Mouse (Mus musculus): ENCODE measurements around the gene Pef1. TPM values are rescaled to one million over a fixed set of nuclear protein-coding genes. Genes with fewer than 3 reads are reported as not detected.

Gene Pef1
- total RNA-seq, 2 experiments from 2014 or later, result 74.1 to 79.0 TPM

DNA sequence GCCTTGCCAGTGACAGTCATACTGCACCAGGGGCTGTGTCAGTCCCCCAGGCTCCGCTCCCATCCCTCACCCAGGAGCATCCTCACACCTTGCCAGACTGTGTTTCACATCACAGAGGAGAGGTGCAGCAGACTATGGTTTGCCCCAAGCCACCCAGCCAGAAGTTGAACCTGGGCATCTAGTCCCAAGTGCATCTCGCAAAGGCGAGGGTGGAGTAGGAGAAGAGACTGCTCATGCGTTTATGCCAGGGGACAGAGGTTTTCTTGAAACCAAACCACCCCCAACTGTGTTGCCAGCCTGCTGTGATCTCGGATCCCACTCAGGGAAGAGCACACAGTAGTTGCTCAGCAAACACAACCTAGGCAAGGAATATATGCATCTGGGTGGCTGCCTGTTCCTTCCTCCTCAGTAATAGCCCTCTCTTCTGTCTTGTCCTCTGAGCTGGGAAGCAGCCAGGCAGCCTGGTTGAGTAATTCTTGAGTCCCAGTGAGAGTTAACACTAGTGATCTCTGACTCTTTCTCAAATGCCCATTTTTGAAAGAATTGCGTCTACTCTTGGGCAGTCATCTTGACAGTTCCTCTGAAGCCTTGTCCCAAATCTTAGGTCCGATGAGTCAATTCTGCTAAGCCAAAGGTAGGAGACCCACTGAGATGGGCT is 29.2 kb downstream of the Pef1 start:
- no peak for DNase-seq (ENCODE audit: low spot score in 2 of 2)

DNA sequence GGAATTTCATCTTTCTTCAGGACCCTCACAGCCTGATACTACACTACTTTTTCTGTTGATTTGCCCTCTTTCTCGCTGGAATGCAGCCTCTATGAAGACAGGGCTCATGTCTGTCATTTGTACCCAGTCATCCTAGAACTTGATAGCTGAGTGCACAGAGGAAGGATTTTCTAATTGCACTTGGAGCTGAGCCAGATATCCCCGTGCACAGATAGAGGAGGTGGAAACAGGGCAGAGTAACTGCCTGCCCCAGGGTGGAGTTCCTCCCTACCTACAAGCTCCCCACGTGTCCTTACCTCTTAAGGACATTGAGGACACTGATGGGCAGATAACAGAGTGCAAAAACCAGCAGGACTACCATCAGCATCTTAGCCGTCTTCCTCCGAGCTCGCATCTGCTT is 31.0 kb downstream of the Pef1 start:
- no peak for DNase-seq (ENCODE audit: low spot score in 2 of 2)

DNA sequence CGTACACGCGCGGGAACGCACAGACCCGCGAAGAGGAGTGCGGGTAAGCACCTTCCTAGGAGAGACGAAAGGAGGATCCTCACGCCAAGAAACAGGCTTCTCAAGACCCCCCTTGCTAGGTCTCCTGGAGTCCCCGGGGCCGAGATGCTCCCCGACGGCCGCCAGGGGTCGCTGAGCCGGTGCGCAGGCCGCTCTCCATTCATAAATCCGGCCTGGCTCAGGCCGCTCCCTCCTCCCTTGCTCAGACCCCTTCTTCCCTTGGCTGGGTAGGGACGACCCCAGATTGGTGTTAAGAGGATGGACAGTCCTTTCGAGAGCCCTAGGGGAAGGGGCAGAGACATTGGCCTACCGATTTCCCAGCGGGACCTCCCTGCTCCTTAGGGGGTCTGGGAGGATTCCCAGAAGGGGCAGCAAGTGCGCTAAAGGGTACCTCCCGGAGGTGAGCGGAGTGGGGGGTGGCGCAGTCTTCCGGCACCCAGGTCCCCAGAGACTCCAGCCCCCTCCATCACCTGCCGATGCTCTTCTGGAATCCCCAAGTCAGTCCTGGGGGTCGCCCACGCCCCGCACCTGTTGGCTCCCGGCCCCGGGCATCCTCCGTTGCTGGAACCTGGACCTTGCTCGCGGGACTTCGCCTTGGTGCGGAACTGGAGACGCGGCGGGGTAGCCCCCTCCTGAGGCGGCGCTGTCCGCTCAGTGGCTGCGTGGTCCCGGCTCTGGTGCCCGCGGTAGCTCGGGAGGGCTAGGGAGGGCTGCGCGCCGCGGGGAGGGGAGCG is 36.3 kb downstream of the Pef1 start:
- peak; percentile 77 to 83 for DNase-seq (ENCODE audit: low spot score in 2 of 2)

DNA sequence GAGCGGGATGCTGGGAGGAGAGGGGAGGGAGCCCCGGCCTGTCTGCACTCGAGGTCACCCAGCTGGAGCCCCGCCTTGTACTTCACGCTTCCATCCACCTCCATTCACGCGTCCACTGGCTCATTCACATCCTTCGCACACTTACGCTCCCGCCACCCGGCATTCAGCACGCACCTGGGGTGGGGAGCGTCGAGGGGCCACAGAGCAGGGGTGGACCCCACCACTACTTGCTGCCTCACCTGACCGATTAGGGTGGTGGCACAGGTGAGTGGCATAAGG is 36.8 kb downstream of the Pef1 start, which contains the start of gene Hcrtr1:
Hcrtr1 (minus strand) TSS at position 146 of the 279 bp plus-strand sequence.
- DNase-seq (ENCODE audit: low spot score in 2 of 2), result no peak

DNA sequence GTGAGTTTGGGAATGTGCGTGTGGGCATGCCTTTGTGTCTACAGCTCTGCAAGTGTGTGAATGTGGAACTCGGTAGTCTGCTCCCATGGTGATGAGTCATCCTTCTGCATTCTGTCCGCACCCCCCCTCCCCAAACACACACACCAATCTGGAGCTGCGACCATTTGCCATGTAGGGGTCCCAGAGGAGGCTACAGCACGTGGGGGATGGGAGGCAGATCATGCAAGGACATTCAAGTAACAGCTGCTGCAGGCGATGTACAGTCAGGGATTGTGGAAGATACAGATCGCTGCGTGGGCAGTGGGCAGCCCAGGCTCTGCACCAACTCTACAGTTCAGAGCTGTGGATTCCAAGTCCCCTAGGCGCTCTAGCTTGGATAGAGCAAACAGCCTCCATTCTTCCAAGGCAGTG is 38.6 kb downstream of the Pef1 start:
- no peak for DNase-seq (ENCODE audit: low spot score in 2 of 2)

DNA sequence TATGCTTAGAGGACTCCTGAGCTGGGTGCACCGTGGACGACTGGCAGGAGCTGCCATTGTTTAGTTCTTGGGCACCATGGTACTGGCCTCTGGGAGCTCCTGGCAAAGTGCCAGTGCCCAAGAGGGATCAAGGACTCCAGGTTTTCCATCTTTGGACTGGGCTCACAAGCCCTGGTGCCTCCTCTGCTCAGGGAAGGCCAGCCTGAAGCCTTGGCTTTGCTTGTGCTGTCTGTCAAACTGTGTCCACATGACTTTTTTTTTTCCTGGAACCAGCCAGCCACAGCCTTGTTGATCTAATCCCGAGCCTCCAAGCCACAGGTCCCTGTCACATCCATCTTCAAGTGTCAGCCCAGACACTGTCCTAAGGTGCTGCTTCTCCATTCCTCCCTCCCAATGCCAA is 39.4 kb downstream of the Pef1 start:
- DNase-seq (ENCODE audit: low spot score in 2 of 2), result peak in 1 of 2 experiments; percentile 61

DNA sequence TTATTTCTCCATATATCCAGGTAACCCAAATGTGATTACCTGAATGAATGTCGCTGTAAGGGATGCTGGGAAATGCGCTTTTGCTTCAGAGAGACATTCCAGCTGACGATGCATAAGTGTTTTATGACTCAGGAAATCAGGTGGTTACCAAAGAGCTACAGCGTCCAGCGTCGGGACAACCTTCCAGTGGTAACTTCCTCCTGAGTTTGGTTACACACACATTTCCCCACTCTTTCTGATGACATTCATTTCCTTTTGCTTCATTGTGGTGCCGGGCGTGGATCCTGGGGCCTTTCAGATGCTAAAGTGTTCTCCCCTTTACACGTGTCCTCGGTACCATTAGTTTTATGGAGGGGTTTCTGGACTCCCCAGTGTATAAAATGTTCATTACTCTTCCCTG is 46.0 kb downstream of the Pef1 start:
- DNase-seq (ENCODE audit: low spot score in 2 of 2), result no peak

DNA sequence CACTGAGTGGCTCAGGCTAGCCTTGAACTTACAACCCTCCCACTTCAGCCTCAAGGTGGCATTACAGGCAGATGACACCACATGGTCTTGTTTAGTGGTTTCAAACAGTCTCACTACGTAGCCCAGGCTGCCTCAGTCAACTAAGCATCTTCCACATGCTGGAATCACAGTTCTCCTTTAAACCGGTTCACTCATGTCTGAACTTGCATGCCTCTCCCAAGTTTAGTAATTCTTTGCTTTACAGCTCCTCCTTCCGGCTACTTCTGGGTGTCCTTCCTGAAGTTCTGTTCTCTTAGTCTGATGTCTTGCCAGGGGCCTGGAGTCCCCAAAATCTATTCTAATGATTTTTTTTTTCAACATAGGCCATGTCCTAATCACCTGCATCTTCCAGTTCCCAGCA is 51.9 kb downstream of the Pef1 start:
- DNase-seq (ENCODE audit: low spot score in 2 of 2), result peak in 1 of 2 experiments; percentile 2

DNA sequence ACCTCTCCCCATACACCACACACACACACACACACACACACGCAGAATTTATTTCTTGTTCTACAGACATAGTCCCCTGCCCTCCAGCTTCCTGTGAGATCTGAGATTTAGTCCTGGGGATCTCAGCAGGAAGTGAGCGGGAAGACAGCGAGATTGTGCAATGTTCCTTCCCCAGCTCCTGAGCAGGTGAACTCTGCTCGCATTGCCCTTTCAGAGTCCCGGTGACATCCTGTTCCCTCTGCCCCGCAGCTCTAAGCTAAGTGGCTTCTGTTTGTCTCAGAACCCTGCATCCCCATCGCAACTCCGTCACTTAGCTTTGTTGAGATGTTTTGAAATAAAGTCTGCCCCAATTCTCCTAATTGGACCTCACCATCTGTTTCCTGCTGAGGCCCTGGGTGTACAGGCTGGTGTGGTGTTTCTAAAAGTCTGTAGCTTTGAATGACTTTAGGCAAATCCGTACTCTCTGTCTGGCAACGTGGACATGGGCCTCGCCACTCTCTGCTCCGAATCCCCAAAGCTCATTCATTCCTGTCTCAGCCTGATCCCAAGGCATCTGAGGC is 54.5 kb downstream of the Pef1 start:
- DNase-seq (ENCODE audit: low spot score in 2 of 2), result no peak

DNA sequence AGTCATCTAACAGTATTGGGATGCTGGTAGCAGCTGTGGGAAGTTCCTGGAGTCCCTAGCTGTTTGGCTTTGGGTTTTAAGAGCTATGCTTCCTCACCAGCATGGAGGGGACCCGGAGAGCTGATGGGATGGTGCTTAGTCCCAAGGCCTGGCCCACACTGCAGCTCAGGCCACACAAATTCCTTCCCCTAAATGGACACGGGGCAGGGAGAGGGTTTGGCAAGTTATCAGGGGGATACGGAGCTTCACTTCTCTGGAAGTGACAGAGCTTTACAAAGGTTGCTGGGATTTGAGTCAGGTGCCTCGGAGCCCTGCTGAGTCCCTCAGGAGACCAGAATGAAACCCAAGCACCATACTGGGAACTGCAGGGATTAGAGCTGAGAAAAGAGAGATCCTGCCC is 59.0 kb downstream of the Pef1 start:
- no peak for DNase-seq (ENCODE audit: low spot score in 2 of 2)

DNA sequence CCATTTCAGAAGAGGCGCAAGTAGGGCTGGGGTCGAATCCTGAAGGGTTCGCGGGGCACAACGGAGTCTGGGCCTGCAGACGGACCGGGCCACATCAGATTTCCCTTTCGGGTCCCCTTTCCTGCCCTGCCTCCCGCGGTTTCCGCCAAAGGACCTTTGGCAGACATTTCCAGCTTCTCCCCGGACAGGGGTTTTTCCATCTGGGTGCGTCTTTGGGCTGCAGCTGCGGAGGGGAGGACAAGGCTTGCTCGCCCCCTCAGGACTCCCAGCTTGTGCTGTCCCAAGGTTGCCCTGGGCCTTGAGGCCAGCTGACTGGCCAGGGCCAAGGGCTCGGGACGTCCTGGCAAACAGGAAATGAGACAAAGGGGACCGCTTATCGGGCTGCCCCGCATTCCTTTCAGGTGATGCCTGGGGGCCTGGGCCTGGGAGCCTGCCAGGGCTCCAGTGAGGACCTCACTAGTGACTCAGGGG is 61.1 kb downstream of the Pef1 start:
- peak in 1 of 2 experiments; percentile 62 for DNase-seq (ENCODE audit: low spot score in 2 of 2)

DNA sequence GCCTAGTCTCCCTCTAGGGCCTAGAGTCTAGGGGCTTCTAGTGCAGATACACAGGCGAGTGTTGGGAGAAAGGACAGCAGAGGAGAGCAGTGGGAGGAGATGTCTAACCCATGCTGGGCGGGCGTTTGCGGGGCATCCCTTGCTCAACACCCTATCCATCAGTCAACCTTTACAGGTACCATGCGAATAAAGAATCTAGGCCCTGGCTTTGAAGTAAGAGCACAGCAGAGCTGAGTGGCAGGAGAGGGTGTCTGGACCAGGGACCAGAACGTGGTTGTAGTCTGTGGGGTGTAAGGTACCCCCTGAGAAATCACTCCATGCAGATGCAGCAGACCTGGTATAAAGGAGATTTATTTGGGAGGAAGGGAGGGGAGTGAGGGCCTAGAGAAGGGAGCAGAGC is 61.8 kb downstream of the Pef1 start:
- no peak for DNase-seq (ENCODE audit: low spot score in 2 of 2)

DNA sequence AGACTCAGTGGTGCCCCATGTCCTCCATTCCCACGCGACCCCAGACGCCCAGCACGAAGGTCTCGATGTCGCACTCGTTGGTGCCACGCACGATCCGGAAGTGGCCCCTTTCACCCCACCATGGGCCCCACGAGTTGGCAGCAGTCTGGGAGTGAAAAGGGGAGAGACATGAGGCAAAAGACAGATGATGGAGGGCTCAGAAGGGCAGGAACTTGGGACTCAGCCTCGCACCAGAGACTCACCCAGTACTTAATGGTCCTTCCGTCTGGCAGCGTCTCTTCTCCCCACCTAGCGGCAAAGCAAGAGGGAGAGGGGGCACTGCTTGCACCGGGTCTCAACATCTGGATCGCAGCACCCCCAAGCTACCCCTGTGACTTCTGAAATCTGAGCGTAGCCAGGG is 63.7 kb downstream of the Pef1 start:
- DNase-seq (ENCODE audit: low spot score in 2 of 2), result no peak

DNA sequence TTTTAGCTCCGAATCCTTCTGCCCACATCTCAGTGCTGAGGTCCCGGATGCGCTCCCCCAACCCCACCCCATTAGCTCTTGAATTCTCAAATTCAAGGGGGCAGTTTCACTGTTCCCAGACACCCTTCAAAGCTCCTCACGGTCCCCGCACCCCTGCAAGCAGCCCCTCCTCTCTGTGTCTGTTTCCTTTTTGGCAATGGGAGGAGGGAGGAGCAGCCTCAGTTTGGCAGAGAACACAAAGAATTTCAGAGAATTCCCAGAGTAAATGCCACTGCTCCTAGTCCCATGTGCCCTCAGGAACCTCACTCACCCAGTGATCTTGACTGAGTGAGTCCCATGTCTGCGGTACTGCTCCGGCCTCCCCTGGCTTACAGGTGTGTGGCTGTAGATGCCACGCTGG is 64.2 kb downstream of the Pef1 start:
- no peak for DNase-seq (ENCODE audit: low spot score in 2 of 2)

DNA sequence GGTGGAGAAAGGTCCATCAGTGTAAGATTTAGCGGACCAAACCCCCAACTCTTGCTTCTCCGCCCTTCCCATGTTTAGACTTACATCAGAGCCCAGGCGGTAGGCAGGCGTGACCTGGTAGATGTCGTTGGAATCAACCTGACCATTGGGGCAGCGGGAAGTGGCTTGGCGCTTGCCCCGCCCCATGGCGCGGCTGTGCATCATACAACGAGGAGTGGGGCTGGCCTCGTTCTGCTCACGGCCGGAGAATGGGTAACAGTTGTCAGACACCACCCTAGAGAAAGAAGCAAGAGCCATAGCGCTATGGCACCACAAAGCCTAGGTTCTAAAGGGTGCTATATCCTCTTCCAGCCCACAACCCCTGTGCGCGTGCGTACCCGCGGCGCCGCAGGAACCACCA is 65.0 kb downstream of the Pef1 start:
- DNase-seq (ENCODE audit: low spot score in 2 of 2), result no peak

DNA sequence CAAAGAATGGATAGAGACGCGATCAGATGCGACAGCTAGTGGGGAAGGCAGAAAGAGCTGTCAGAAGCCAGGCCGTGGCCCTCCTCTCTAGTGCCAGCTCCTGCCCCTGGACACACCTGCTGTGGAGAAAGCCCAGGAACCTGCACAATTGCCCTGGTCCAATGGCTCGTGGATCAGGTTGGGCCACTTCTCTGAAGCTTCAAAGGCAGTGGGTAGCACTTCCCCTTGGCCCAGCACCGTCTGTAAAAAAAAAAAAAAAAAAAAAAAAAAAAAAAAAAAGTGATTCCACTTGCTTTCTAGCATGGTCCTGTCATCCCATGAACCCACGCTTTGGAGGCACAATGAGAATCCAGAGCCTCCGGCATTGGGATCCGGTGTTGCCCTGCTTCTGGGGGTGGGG is 65.5 kb downstream of the Pef1 start:
- no peak for DNase-seq (ENCODE audit: low spot score in 2 of 2)

DNA sequence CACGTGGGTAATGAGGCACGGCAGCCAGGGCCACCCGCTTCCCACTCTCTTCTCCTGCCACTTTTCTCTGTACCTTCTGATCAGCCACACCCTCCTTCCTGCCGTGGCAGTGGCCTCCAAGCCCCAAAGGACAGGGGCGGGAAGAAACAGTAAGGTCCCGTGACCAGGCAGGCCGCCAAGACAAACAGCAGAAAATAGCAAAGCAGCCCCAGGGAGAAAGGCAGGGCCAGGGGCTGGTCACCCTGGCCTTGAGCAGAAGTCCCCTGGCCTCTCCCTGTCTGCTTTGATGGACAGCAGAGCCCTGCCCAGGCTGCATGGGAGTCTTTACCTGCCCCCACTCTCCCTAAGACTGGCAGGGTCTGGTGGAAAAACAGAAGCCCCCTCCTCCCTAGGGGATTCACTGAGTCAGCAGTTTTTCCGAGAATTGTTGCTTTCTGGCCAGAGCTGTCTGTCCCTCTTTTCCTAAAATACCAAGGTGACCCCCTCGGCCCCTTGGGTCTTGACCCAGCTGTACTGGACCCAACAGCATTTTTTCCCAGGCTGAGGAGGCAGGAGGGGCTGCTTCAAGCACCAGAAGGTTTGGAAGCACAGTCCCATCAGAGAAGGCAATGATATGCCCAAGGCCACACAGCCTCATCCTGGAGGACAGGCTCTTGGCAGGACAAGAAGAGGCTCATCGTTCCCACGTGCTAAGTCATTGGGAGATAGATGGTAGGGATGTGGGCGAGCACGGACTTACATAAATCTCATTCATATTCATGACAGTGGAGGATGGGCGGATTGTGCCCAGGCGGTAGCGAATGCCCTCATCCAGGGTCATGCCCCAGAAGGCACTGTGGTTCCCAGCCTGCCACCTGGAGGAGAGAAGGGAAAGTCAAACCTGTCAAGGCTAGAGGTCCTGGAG is 66.2 kb downstream of the Pef1 start:
- DNase-seq (ENCODE audit: low spot score in 2 of 2), result peak; percentile 87 to 89

DNA sequence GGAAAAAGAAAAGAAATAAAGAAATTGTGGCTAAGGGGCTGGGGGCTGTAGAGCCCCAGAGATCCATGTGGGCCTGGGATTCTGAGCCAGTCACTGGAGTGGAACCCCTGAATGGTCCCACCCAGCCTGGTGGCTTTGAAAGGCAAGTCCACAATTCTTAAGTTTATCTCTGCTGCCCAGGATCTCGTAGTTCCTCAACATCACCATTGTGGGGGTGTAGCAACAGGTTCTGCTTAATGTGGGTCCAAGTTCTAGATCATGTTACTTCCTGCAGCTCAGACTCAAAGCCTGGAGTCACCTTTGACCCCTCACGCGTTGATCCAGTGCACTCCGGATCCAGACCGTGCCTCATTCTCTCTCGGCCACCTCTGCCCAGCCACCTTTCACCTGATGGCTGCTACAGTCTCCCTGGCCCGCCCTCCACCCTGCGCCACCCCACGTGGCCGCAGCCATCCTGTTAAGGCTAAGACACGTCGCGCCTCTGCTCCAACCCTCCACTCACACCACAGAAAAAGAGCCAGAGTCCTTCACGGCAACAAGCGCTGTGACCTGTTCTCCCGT is 67.1 kb downstream of the Pef1 start:
- no peak for DNase-seq (ENCODE audit: low spot score in 2 of 2)

DNA sequence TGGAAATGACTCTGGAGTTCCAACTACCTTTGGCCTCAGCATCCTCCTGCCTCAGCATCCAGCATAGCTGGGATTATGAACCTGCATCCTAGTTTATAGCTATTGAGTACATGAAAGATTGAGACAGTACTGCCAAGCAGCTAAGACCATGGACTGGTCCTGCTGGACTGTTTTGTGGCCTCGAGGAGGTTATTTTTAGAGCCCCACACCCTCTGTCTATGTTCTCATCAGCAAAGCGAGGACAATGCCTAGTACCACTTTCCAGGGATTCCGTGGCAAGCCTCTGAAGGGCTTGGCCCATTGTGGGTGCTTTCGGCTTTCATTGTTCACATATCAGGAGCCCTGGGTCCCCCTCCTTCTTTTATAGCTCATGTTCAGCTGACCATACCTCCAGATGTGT is 68.0 kb downstream of the Pef1 start:
- DNase-seq (ENCODE audit: low spot score in 2 of 2), result no peak

DNA sequence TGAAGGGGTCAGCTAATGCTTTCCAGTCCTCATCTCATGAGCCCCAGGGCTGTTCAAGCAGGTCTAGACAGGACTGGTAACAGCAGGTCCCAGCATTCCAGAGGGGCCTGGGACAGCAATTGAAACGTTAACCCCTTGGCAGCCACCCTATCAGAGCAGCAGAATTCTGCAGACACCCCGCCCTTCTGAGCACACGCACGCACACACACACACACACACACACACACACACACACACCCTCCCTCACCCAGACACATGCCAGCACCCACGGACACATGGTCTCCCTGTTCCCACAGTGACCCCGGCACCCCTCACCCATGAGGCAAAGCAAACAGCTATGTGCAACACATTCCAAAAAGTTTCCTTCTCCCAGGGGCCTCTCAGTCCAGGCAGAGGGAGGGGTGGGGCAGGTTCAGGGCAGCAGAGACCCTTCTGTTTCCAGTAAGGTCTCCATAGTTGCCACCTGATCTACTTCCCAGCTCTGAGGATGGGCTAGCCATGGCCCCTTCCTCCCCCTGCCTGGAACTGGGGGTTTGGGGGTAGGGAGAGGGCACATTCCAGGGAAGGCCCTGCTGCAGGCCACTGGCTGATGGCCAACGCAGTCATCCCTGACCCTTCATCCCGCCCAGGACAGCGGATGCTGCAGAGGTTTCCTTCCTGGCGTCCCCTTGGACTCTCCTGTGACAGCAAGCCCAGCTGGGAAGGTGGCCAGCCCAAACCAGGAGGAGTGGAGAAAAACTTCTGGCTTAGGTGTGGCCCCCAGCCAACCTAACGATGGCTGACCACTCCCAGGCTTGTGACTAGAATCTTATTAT is 69.8 kb downstream of the Pef1 start:
- peak in 1 of 2 experiments; percentile 65 for DNase-seq (ENCODE audit: low spot score in 2 of 2)

Measured in adrenal gland, adult 18-20 months (tissue).